Mouse (Mus musculus): ENCODE results near the gene BC035947. TPM values are rescaled to one million over a fixed set of nuclear protein-coding genes. Genes with fewer than 3 reads are reported as not detected.

Gene BC035947
- total RNA-seq, 4 experiments from 2014 or later, result 0.09 to 0.40 (median 0.29) TPM

- no peak for DNase-seq
Observed at GRCm38 (mm10) chr1:78501036-78501435, 10.9 kb downstream of the BC035947 start.

DNA sequence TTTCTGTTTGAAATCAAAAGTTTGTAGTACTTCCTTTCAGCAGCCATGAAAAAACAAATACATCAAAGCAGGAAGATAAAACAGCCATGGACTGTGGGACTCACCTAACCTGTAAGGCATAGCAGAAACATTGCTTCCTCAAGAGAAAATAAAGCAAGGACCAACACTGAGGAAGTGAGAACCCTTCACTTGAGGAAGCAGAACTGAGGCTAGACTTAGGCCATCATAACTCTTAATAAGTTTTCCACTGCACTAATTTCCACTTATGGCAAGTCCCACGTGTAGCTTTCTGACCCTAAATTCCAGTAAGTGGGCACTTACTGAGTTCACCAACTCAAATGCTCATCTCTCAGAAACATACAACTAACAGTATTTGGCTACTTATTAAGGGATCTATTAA, 21.8 kb downstream of the BC035947 start:
- DNase-seq, result no peak

DNA sequence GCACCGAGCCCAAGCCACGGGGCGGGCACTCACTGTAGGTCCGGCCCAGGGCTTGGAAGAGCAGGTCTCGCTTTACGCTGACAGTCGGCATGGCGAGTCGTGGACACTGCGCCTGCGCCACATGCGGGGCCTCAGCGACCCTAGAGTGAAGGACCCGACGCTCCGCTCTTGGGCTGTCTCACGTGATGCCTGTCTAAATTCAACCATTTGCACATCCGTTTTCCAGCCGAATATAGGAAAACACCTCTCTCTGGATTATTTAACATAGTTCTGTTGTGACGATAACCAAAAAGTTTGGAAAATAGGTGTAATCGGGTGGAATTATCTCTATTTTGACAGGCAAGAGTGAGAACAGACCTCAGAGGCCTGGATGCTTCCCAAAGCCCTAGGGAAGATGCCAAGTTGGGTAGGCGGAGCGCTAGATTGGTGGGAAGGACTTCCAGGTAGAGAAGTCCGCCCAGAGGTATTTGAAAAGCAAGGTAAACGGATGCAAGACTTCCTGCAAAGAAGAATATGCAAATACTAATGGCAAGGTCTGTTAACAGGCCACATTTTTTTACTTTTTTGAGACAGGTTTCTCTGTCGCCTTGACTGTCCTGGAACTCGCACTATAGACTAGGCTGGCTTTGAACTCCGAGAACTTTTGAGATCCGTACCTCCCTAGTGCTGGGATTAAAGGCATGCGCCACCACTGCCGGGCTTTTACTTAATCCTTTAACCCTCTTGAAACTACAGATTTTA, 23.0 kb downstream of the BC035947 start, which contains the start of gene Farsb:
Farsb (minus strand) TSS at position 146 of the 741 bp plus-strand sequence.
- peak; percentile 84 for DNase-seq

DNA sequence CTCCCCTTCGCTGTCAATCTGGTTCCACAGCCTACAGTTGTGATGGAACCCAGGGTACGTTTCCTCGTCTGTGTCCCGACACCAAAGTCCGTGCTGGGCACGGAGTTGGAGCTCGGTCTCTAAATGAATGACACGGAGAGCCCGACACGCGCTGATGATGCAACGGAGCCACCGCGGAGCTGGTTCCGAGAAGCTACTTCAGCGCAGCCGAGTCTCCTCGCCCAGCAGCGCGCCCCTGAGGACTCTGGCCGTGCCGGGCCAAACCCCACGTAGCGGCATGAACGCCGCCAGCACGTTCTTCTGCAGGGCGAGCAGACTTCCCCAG, 23.6 kb downstream of the BC035947 start:
- no peak for DNase-seq

GRCm38 (mm10) chr1:78484361-78484760, 27.6 kb downstream of the BC035947 start:
- DNase-seq, result no peak

GRCm38 (mm10) chr1:78483430-78483829, 28.5 kb downstream of the BC035947 start:
- DNase-seq, result no peak

GRCm38 (mm10) chr1:78472441-78472840, 39.5 kb downstream of the BC035947 start:
- no peak for DNase-seq

DNA sequence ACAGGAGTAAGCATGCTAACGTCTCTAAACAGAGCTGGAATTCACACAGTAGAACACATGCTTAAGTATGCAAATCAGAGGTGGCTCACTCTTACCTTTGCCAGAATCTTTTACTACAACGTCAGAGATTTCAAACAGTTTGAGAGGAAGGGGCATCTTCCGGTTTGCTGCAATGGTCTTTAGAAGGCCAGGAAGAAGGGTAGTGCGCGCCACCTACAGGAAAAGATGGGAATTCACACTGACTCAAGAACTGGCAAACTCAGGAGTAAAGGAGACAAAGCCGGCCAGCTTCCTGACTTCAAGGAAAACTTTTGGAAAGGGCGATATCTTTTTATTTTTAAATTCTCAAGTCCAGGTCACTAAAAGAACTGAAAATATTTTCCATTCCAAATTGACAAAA, 57.3 kb downstream of the BC035947 start:
- DNase-seq, result no peak

GRCm38 (mm10) chr1:78453886-78454285, 58.1 kb downstream of the BC035947 start:
- DNase-seq, result no peak

GRCm38 (mm10) chr1:78452544-78452943, 59.4 kb downstream of the BC035947 start:
- DNase-seq, result no peak

GRCm38 (mm10) chr1:78451070-78451854, 60.7 kb downstream of the BC035947 start:
- no peak for DNase-seq

GRCm38 (mm10) chr1:78448091-78448490, 63.9 kb downstream of the BC035947 start:
- DNase-seq, result no peak

Other genes starting within 250 kb of the BC035947 start
- 10 to 100 TPM in 1 of 4 experiments, 1 to 10 TPM in 3; 3.6 to 10.5 (median 6.4) TPM for gene Sgpp2, start 201.8 kb downstream of the BC035947 start, total RNA-seq (2022)
- gene Farsb, start 23.3 kb downstream of the BC035947 start, total RNA-seq (2022), result 10 to 100 TPM; 56.5 to 81.0 (median 69.4) TPM
- gene Mogat1, start 1.2 kb downstream of the BC035947 start, total RNA-seq (2022), result 1 to 10 TPM; 2.3 to 4.2 (median 2.5) TPM
- gene Acsl3, start 145.7 kb upstream of the BC035947 start, total RNA-seq (2022), result 10 to 100 TPM; 28.5 to 36.8 (median 34.4) TPM
- gene Utp14b, start 145.9 kb upstream of the BC035947 start, total RNA-seq (2022), result 1 to 10 TPM; 4.0 to 8.7 (median 5.4) TPM

Data from adrenal gland, adult 8-10 months (tissue).